Mouse (Mus musculus) kidney, postnatal 10 days (tissue): Measurements from ENCODE around the gene Gtse1.

Experiments used
- DNase-seq: peaks from one replicate; pipeline ENCODE4 v3.0.0; 2021; ENCODE audit warnings: mixed read lengths

Gtse1 gene

GRCm38 (mm10) chr15:85877336-85877735 lies 17.8 kb downstream of the Gtse1 start:
- DNase-seq, result peak; percentile 41

- DNase-seq, result peak; percentile 94
These were observed 19.4 kb downstream of the Gtse1 start, which contains the start of gene Trmu for GRCm38 (mm10) chr15:85878848-85879497. Trmu (plus strand) TSS chr15:85879312.

DNA sequence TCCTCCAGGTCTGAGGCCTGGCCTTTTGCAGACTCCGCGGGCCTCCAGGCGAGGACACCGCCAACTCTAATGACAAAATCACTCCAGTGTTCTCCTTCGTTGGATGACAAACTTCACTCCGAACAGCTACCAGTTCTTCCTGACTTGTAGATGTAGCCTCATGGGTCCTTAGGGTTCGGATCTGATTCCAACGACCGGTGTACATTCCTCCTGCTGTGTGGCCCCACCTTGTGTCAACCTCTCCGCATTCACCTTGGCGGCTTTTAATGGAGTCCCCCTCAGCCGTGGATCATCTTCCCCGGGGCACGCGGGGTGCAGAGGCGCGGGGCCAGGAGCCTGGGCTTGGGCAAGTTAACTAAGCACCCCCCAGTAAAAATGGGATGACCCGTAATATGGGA lies 20.0 kb downstream of the Gtse1 start:
- no peak for DNase-seq

DNA sequence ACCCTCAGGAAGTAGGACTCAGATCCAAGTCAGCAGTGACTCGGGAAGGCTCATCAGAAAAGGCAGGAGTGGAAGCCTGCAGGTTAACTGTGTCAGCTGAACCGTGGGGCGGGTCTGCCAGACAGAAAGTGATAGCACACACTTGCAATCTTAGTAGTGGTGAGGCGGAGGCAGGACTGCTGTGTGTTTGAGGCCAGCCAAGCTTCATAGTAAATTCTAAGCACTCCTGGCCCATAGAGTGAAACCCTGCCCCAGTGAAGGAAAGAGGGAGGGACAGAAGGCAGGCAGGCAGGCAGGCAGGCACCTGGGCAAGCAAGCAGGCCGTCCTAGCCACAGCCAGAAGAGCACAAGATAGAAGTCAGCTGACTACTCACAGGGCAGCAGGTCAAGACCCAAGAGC lies 26.1 kb downstream of the Gtse1 start:
- DNase-seq, result no peak

DNA sequence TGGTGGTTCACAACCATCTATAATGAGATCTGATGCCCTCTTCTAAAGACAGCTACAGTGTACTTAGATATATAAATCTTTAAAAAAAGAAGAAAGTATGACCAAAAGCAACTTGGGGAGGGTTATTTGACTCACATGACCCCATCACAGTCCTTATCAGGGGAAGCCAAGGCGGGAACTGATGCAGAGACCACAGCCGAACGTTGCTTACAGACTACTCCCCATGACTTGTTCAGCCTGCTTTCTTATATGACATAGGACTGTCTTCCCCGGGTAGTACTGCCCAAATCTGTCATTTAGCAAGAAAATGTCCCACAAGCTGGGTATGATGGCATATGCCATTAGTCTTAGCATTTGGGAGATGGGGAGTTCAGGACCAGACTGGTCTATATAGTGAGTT lies 29.7 kb downstream of the Gtse1 start:
- DNase-seq, result no peak

- DNase-seq, result no peak
These were observed 32.4 kb downstream of the Gtse1 start for GRCm38 (mm10) chr15:85891971-85892370.

DNA sequence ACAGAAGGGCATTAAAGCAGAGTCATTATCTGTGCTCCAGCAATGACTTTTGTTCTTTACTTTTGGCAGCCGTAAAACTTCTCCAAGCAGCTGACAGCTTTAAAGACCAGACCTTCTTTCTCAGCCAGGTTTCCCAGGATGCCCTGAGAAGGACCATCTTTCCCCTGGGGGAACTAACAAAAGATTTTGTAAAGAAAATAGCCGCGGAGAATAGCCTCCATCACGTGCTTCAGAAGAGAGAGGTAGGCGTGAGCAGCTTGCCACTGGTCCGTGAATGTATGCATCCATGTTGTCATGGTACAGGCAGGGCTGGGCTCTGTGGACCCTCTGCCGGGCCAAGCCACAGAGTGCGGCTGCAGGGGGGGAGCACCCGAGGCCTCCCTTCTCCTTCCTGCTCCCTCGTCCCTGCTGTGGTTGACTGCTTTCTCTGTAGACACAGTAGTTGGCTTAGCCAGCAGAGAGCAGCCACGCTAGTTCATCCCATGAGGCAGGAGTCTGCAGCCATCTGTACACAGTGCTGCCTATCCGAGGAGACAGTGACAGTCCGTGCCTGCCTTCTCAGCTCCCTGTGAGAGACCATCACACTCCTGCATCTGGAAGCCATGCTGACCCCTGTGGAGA lies 33.1 kb downstream of the Gtse1 start:
- DNase-seq, result no peak

DNA sequence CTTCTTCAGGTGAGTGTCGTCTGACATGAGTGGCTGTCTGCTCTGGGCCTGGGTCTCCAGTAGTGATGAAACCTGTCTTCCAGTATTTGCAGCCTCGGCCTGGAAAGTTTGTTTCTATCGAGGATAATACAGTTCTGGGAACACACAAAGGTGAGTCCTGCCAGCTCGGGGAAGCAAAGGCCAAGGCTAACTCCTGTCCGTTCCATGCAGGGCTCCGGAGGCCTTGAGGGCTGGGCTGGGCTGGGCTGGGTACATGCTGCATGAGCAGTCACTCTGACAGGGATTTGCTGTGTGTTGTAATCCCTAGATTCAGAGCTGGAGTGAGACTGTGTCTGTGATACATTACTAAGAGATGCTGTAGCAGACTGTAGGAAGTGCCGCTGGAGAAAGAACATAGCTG lies 34.3 kb downstream of the Gtse1 start:
- DNase-seq, result no peak

- DNase-seq, result peak; percentile 90
These were observed 36.7 kb downstream of the Gtse1 start for GRCm38 (mm10) chr15:85896284-85896683.

DNA sequence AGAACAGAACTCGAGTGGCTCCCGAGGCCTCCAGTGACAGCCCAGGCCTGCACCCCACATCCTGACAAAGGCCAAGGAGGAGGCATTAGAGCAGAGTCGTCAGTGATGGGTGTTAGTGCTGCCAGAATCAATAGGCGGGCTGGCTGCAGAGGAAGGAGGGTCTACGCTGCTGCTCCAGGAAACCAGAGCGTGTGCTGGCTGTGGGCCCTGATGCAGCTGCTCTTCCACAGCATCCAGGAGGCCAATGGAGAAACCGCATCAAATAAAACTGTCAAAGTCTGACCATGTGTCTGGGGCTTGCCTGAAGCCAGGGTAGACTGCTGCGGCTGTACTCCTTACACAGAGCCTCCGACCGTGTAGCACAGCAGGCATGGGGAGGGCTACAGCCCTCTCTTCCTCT lies 37.6 kb downstream of the Gtse1 start:
- DNase-seq, result peak; percentile 54

DNA sequence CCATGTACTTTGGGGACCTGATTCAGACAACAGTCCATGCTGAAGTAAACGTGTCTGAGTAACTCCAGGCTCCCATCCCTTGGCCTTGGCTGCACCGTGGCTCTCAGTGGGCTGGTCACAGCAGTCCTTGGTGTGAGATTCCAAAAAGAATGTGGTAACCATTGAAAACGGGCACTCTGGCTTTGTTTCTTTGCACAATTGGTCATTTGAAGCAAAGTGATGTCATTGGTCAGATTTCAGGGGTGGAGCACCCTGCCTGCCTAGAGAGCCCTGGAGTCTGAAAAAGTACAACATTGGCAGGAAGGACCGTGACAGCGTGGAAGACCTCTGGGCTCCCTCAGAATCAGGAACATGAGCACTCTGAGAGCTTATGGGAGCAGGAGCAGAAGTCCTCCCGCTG lies 39.9 kb downstream of the Gtse1 start:
- no peak for DNase-seq

- DNase-seq, result no peak
These were observed 40.8 kb downstream of the Gtse1 start for GRCm38 (mm10) chr15:85900318-85900717.

DNA sequence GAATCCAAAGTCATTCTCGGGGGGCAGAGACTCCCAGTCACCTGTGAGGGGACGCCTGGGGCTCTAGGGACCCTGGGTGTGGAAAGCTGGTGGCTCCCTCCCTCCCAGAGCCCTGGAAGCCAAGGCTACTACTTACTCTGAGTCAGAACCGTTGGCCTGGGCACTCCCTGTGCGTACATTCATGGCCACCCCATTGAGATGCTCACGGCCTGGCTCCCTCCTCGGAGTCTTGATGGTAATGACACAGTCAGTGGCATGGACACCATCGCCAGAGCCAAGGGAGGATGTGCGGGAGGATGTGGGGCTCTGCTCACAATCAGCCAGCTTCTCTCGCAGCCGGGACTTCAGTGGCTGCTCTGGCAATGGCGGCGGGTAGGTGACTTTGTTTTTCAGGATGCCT lies 41.3 kb downstream of the Gtse1 start:
- DNase-seq, result no peak

DNA sequence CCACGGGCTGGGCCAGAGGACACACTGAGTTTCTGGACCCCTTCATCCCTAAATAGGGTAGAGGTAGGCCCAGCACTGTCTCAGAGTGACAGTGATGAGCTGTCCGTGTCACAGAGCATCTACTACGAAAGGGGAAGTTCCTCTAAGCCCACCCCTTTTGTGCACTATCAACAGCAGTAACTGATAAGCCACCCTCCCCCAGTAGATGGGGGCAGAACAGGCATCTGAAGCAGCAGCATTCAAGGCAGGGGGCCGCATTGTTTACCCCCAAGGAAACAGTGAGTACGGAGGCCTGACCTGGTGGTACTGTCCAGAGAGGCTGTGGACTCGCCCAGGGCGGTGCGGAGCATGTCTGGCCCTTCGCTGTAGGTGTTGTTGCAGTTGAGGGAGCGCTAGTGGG lies 43.0 kb downstream of the Gtse1 start:
- DNase-seq, result no peak

DNA sequence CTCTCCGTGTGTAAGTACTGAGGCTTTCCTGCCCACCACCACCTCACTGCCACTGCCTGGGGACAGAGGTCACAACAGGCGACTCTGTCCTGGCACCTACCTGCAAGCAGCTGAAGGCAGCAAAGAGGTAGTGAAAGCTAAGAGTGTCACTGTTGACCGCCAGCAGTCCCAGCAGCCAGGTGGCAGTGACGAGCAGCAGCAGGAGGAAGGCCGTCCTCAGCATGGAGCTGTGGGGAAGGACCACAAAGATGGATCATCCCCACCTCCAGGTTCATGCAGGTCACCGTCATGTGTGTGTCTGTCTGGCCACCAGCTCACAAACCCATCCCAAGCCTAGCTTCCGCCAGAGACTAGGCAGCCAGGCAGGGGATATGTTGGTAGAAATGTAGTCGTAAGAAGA lies 44.3 kb downstream of the Gtse1 start:
- no peak for DNase-seq

- DNase-seq, result no peak
These were observed 49.3 kb downstream of the Gtse1 start for GRCm38 (mm10) chr15:85908660-85909491.

GRCm38 (mm10) chr15:85909492-85909829 lies 49.9 kb downstream of the Gtse1 start:
- no peak for DNase-seq

GRCm38 (mm10) chr15:85909931-85910330 lies 50.4 kb downstream of the Gtse1 start:
- DNase-seq, result peak; percentile 46

GRCm38 (mm10) chr15:85913605-85914004 lies 54.1 kb downstream of the Gtse1 start:
- DNase-seq, result peak; percentile 86

DNA sequence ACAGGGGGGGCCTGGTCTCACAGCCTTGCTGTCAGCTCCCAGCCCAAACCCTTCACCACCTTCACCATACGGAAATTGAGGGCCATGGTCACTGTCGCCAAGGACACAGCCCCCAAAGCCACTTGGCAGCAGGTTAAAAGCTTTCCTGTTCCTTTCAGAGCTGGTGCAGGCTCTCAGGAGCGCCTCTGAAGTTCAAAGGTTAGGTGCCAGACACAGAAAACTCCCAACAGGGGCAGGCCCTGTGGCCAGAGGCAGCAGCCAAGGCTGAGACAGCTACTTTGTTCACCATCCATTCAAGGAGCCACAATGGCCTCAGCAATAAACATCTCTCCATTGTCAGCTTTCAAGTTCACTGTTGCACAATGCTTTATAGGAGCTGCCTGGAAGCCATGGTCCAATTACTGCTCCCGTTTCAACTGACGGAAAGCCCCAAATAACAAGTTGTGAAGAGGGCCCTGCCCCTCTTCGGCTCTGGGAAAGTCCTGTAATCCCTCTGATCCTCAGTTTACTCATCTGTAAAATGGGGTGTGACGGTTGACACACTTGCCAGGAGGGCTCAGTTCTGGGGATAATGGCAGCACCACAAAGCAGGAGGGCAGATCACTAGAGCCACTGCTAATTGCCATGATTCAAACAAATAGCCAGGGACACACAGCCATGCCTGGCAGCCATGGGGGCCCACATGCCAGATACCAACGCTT lies 59.8 kb downstream of the Gtse1 start:
- no peak for DNase-seq

GRCm38 (mm10) chr15:85919892-85920248 lies 60.3 kb downstream of the Gtse1 start:
- DNase-seq, result no peak

DNA sequence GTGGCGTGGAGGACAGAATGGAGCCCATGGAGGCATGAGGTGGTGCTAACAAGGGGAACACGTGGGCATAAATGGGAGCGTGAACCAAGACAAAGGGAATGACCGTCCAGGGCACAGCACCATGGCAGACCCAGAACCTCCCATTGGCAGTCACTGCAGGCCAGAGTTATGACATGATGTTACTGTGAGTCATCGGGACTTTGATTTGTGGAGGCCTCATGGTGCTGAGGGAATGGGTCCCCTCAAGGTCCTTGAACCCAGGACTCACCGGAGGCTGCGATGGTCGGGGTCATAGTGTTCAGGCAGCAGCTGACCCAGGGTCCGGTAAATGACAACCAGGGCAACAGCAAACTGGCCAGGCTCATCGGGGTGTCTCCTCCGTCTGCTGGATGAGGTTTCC lies 62.3 kb downstream of the Gtse1 start:
- DNase-seq, result no peak
